Mouse (Mus musculus) C2C12 (cell line): ENCODE data around the gene Pradc1. TPM values are rescaled to one million over a fixed set of nuclear protein-coding genes. Genes with fewer than 3 reads are reported as not detected.

Experiments used
- H3K27me3 ChIP-seq: one replicate; pipeline ENCODE4 v1.6.1; 2011; ENCODE audit not compliant: control insufficient read depth, insufficient read depth, insufficient read length
- H3K36me3 ChIP-seq: one replicate; pipeline ENCODE4 v1.6.1; 2011; ENCODE audit not compliant: control insufficient read depth, insufficient read depth
- H3K4me3 ChIP-seq: one replicate; pipeline ENCODE4 v1.5.1; 2011; ENCODE audit warnings: mild to moderate bottlenecking, control low read depth; ENCODE audit not compliant: poor library complexity, insufficient read depth, severe bottlenecking
- H3K79me2 ChIP-seq: one replicate; pipeline ENCODE4 v1.6.1; 2011; ENCODE audit not compliant: control insufficient read depth, insufficient read depth
- H3K79me3 ChIP-seq: one replicate; pipeline ENCODE4 v1.6.1; 2011; ENCODE audit warnings: low read depth, control low read depth
- H3ac ChIP-seq: one replicate; pipeline ENCODE3; 2011; ENCODE audit warnings: low read depth; ENCODE audit not compliant: control insufficient read depth, insufficient read length
- CEBPB ChIP-seq: IDR thresholded peaks from one replicate; pipeline ENCODE4 v1.6.1; 2011; ENCODE audit warnings: low read depth, mild to moderate bottlenecking, control low read depth, moderate library complexity
- CTCF ChIP-seq: IDR thresholded peaks from one replicate; pipeline ENCODE4 v1.5.1; 2011; ENCODE audit not compliant: control insufficient read depth, insufficient read depth, insufficient read length
- FOSL1 ChIP-seq: IDR thresholded peaks from one replicate; pipeline ENCODE4 v1.8.0; 2011; ENCODE audit warnings: mild to moderate bottlenecking, low read length; ENCODE audit not compliant: poor library complexity, insufficient read depth, severe bottlenecking
- MAX ChIP-seq: IDR thresholded peaks from one replicate; pipeline ENCODE4 v1.6.1; 2011; ENCODE audit warnings: mild to moderate bottlenecking, control low read depth
- MYOD1 ChIP-seq: IDR thresholded peaks from one replicate; pipeline ENCODE4 v1.6.1; 2011; ENCODE audit warnings: low read depth; ENCODE audit not compliant: control insufficient read depth, insufficient read length
- MYOG ChIP-seq: IDR thresholded peaks from one replicate; pipeline ENCODE4 v1.6.1; 2011; ENCODE audit not compliant: control insufficient read depth, insufficient read length; ENCODE audit errors: extremely low read depth
- USF1 ChIP-seq: IDR thresholded peaks from one replicate; pipeline ENCODE4 v1.6.1; 2011; ENCODE audit warnings: low read depth, mild to moderate bottlenecking, control low read depth, moderate library complexity
- long read RNA-seq, 2 experiments: library from polyadenylated mRNA; unstranded; transcript quantifications; one replicate each; pipeline ENCODE4 v2.0.0; 2019 to 2020
- polyA plus RNA-seq: library from polyadenylated mRNA; unstranded; fragments of >200 nt; fragmentation: generic; extraction: Trizol; gene quantifications from one replicate; pipeline ENCODE4 v1.2.1, GENCODE M21; 2012; ENCODE audit warnings: missing spikeins

Pradc1 gene
- polyA plus RNA-seq, result 35.6 TPM
- long read RNA-seq, experiment 1, transcript Pradc1-201 (5 exons, 1,038 nt), result major isoform, 10 of 18 reads
- long read RNA-seq, experiment 1, partial matches to known transcripts, result 4 of 18 reads
- long read RNA-seq, experiment 1, other reads (novel, unspliced or antisense), result 2 of 18 reads
- long read RNA-seq, experiment 2, partial matches to known transcripts, result 2 of 11 reads
- long read RNA-seq, experiment 2, other reads (novel, unspliced or antisense), result 2 of 11 reads

DNA sequence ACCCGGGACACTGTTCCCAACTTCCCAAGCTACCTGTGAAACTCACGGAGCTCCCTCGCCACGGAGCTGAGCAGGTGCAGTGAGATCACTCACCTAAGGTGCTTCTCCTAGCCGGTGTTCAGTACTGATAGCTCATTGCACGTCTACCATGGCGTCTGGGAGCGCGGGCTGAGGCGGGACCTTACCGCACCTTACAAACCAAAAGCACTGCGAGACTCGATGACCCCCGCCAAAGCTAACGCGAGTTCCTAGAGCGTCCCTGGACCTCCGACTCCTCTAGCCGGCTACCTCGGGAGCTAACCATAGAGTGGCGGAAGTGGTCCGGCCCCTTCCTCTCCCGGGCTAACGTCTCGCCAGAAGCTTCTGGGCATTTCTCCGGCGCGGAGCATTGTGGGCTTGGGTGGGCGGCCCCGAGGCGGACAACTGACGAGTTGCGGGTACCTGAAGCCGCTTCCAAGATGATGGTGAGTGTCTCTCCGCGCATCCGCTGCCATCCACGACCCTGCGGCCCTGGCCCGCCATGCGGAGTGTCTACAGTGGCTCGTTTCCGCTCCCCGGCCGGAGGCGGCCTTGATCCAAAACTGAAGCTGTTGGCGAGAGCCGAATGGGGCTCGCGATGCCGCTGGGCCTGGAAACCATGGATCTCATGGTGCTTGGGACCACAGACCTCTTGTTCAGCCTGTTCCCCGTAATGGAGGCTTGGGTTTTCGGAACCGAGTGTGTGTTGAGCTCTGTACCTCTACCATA lies at the start of gene Pradc1:
Gene Pradc1, minus strand, starts transcription at position 307 of the 747 bp plus-strand sequence.
- Histone ChIP-seq H3K36me3 (peaks cover 38% of the 10 kb centered on the region), H3K79me2 (peaks cover 51% of the 10 kb centered on the region), H3K79me3 (peaks cover 51% of the 10 kb centered on the region), H3K27me3 (no peaks in the 10 kb centered on the region), H3K4me3 (peak within 1 kb of the TSS; percentile 82), H3ac (peak within 1 kb of the TSS; percentile 87)
- TF ChIP-seq CTCF, result no peak
- peak; percentile 42 for TF ChIP-seq MAX

- H3K27me3 ChIP-seq, result peaks cover 29% of the 10 kb centered on the region
Observed at GRCm38 (mm10) chr6:85500416-85500815, 48.6 kb upstream of the Pradc1 start.

DNA sequence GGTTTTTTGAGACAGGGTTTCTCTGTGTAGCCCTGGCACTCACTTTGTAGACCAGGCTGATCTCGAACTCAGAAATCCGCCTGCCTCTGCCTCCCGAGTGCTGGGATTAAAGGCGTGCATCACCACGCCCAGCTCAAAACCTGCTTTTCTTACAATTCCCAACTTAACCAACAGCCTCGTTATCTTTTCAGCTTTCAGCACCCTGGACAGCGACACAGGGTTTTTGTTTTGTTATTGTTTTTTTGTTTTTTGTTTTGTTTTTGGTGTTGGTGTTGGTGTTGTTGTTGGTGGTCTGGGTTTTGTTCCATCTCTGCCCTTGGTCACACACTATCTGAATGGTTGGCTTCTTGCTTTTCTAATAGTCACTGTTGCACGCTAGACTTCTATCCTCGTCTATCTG lies 46.4 kb upstream of the Pradc1 start:
- H3K27me3 ChIP-seq, result peaks cover 20% of the 10 kb centered on the region
- H3K79me3 ChIP-seq, result no peaks in the 10 kb centered on the region
- H3K36me3 ChIP-seq, result no peaks in the 10 kb centered on the region
- H3K4me3 ChIP-seq, result no peak overlapping the region
- no peak for TF ChIP-seq FOSL1
- no peak for TF ChIP-seq MAX
- no peak for TF ChIP-seq CTCF
- TF ChIP-seq MYOD1, result no peak
- no peak for TF ChIP-seq MYOG
- no peak for TF ChIP-seq CEBPB
- TF ChIP-seq USF1, result no peak
- no peak overlapping the region for H3ac ChIP-seq
- no peaks in the 10 kb centered on the region for H3K79me2 ChIP-seq

More at GRCm38 (mm10) chr6:85500416-85500815, 48.6 kb upstream of the Pradc1 start:
- no peaks in the 10 kb centered on the region for H3K79me3 ChIP-seq
- H3K79me2 ChIP-seq, result no peaks in the 10 kb centered on the region
- no peak overlapping the region for H3ac ChIP-seq
- TF ChIP-seq MYOG (no peak), FOSL1 (no peak), MAX (no peak), CTCF (no peak), CEBPB (no peak), MYOD1 (no peak), USF1 (no peak)
- H3K4me3 ChIP-seq, result no peak overlapping the region
- H3K36me3 ChIP-seq, result no peaks in the 10 kb centered on the region

DNA sequence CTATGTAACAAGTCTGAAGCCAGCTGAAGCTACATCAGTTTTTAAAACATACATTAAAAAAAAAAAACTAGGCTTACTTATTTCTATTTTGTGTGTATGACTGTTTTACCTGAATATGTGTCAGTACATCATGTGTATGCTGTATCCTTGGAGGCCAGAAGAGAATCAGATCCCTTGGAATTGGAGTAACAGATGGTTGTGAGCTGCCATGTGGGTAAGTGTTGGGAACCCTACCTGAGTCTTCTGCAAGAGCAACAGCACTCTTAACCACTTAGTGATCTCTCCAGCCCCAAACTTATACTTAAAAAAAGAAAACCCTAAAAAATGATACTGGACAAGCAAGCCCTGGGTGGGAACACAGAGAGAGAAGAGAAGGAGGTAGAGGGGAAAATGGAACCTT lies 45.2 kb upstream of the Pradc1 start:
- Histone ChIP-seq H3K27me3 (peaks cover 8% of the 10 kb centered on the region), H3ac (no peak overlapping the region), H3K79me2 (no peaks in the 10 kb centered on the region), H3K36me3 (no peaks in the 10 kb centered on the region), H3K79me3 (no peaks in the 10 kb centered on the region), H3K4me3 (no peak overlapping the region)
- no peak for TF ChIP-seq CTCF
- TF ChIP-seq MYOD1, result no peak
- TF ChIP-seq MYOG, result no peak
- TF ChIP-seq CEBPB, result no peak
- TF ChIP-seq FOSL1, result no peak
- no peak for TF ChIP-seq MAX
- no peak for TF ChIP-seq USF1

- no peaks in the 10 kb centered on the region for H3K79me2 ChIP-seq
- no peaks in the 10 kb centered on the region for H3K36me3 ChIP-seq
- H3K27me3 ChIP-seq, result peaks cover 18% of the 10 kb centered on the region
- TF ChIP-seq MAX (no peak), USF1 (no peak), CEBPB (no peak), FOSL1 (no peak), CTCF (no peak), MYOG (no peak), MYOD1 (no peak)
- H3K79me3 ChIP-seq, result no peaks in the 10 kb centered on the region
- H3ac ChIP-seq, result no peak overlapping the region
- H3K4me3 ChIP-seq, result no peak overlapping the region
Observed at GRCm38 (mm10) chr6:85491606-85492005, 39.8 kb upstream of the Pradc1 start.

- no peak overlapping the region for H3ac ChIP-seq
- TF ChIP-seq MYOG (no peak), MAX (no peak), CEBPB (no peak), FOSL1 (no peak), USF1 (no peak), MYOD1 (no peak), CTCF (no peak)
- H3K36me3 ChIP-seq, result no peaks in the 10 kb centered on the region
- H3K79me3 ChIP-seq, result no peaks in the 10 kb centered on the region
- no peaks in the 10 kb centered on the region for H3K79me2 ChIP-seq
- H3K27me3 ChIP-seq, result peaks cover 18% of the 10 kb centered on the region
- no peak overlapping the region for H3K4me3 ChIP-seq
Observed at GRCm38 (mm10) chr6:85490252-85490651, 38.5 kb upstream of the Pradc1 start.
